Mouse (Mus musculus) CD4-positive naive resting alpha-beta T cell, adult 57 days (primary cell): Measurements from ENCODE around the gene Keg1. TPM values are rescaled to one million over a fixed set of nuclear protein-coding genes. Genes with fewer than 3 reads are reported as not detected.

ENCODE experiments used
- total RNA-seq: library from RNA; stranded (reverse); gene quantifications from one replicate; pipeline ENCODE4 v1.2.4, GENCODE M21; 2023

Gene Keg1
- total RNA-seq, result not detected

DNA sequence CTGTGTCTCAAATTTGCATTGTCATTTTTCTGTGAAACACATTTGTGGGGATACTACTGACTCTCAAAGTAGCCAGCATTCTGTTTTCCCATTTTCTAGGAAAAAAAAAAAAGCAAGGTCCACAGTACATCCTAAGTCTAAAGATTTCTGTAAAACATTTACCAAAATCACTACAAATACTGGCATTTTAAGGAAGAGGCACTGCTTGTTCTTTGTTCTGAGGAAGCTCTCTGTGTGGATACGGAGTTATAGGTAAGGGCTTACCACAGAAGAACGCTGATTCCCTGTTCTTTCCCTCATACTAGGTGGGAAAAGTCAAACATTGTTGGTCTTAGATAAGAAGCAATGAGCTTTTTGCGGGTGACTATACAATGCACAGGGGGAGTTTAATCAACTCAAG is at the start of gene Keg1:
TSS of gene Keg1 (plus strand) at position 197 of the 400 bp plus-strand sequence.

DNA sequence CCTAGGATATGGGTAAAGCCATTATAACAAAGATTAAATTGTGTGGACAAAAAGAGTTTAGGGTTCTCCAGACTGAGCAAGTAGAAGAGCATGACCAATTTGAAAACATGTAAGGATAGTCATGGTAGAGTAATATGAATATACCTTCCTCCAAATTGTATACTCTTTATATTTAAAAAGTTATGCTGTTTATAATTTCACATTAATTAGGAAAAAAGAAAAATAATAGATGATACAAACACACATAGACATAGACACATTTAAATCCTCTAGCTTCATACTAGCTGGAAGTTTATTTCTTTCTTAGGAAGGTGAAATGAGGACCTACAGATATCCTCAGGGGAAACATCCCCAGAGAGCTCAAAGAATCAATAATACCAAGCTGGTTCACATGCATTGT is 25.4 kb upstream of the Keg1 start, which contains the start of gene Olfr1442:
TSS of gene Olfr1442 (plus strand) at position 301 of the 400 bp plus-strand sequence.

DNA sequence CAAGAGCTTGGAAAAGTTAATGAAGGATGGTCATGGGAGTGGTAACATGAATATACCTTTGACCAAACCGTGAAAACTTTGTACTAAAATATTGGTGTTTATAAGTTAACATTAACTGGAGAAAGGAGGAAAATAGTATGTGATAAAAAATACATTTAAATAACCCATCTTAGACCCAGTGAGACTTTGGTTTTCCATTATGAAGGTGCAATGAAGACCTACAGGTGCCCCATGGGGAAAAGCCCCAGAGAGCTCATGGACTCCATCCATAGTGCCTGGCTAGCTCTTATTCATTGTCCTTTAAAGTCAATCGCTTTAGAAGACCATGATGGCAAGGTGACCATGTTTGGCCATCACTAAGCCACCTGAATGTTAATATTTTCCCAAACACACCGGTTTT is 17.8 kb upstream of the Keg1 start, which contains the start of gene Olfr1443:
TSS of gene Olfr1443 (plus strand) at position 301 of the 400 bp plus-strand sequence.

DNA sequence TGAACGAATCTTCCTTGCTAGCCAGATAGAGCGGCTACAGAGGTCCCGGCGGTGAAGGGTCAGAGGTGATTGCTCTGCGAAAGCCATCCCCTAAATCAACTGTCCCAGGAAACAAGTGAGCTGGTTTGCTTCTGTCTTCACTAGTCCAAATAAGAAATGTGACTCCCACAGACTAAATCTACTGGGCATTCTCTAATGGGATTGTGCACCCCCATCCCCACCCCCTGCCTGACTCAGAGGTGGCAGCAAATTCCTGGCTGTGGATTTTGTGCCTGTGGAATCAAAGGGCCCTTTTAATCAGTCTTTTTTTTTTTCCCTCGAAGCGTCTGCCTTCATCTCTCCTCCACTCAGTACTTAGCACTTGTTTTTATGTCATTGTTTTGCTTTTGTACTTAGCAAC is 69.7 kb downstream of the Keg1 start, which contains the start of gene Cntf:
TSS of gene Cntf (minus strand) at position 325 of the 400 bp plus-strand sequence.

Other genes starting within 250 kb of the Keg1 start
- 13.4 TPM for gene Mpeg1, start 235.0 kb upstream of the Keg1 start, total RNA-seq
- gene Dtx4, start 194.3 kb upstream of the Keg1 start, total RNA-seq, result 3.3 TPM
- gene Fam111a, start 150.0 kb upstream of the Keg1 start, total RNA-seq, result 15.0 TPM
- gene Gm4952, start 95.8 kb upstream of the Keg1 start, total RNA-seq, result not detected
- not detected for gene Glyat, start 62.5 kb upstream of the Keg1 start, total RNA-seq
- gene Olfr1442, start 25.3 kb upstream of the Keg1 start, total RNA-seq, result not detected
- gene Olfr1443, start 17.7 kb upstream of the Keg1 start, total RNA-seq, result not detected
- gene Cntf, start 69.8 kb downstream of the Keg1 start, total RNA-seq, result 4.2 TPM
- 71.0 TPM for gene Zfp91, start 100.3 kb downstream of the Keg1 start, total RNA-seq
- gene Lpxn, start 100.4 kb downstream of the Keg1 start, total RNA-seq, result 23.8 TPM
- gene Gm5244, start 150.9 kb downstream of the Keg1 start, total RNA-seq, result 1.1 TPM
- 0.71 TPM for gene Olfr1444, start 161.5 kb downstream of the Keg1 start, total RNA-seq
- not detected for gene Olfr1445, start 188.1 kb downstream of the Keg1 start, total RNA-seq
- gene Olfr1446, start 197.7 kb downstream of the Keg1 start, total RNA-seq, result not detected
- not detected for gene Olfr1447, start 208.0 kb downstream of the Keg1 start, total RNA-seq
- not detected for gene Olfr1448, start 228.6 kb downstream of the Keg1 start, total RNA-seq
- not detected for gene Olfr1449, start 235.1 kb downstream of the Keg1 start, total RNA-seq